Mouse (Mus musculus): ENCODE measurements around the gene Ppp2r5b. TPM values are rescaled to one million over a fixed set of nuclear protein-coding genes. Genes with fewer than 3 reads are reported as not detected.
A peak's percentile ranks its signal among the peaks of the same experiment; 100 is the strongest.

Ppp2r5b gene
- total RNA-seq, 2 experiments from 2014 or later: 32.2 to 34.6 TPM

- no peak for DNase-seq
- intact Hi-C loops (cut with DNase I): no loop called here
These were observed 4.5 kb upstream of the Ppp2r5b start for GRCm38 (mm10) chr19:6240136-6240535.

GRCm38 (mm10) chr19:6238740-6239139, 3.1 kb upstream of the Ppp2r5b start:
- intact Hi-C loops (cut with DNase I): no loop called here
- DNase-seq: no peak

DNA sequence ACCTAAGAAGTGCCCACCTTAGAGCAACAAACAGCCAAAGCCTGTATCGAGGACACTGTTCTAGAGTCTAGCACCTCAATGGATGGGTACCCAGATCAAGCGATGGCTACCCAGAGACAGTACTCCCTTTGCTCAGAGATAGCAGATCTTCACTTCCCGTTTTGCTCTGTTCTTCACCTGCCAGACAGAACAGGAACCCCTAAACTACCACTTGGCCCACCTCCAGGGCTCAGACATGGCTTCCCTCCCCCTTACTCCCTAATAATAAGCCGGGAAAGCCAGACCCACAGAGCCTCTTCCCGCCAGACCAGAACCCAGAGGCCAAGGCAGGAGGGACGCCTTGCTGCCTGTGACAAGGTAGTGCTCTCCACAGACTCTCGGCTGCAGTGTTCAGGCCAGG, 1.2 kb upstream of the Ppp2r5b start:
- intact Hi-C loops (cut with DNase I): no loop called here

DNA sequence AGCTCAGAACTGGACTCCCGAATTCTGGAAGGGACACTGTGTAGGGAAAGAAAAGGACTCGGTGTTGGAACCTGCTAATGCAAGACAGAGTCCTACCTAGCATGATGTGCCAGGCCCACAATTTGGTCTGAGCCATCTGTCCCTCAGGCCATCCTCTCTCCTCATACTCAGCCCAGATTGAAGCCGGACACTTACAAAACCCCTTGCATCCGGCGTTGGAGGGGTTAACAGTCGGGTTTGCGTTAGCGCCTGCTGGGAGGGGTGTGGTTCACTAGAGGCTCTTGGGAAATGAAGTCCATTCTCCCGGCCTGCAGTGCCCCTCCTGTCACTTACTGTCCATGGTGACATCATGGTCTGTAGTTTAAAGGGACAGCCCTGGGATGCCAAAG, 375 bp upstream of the Ppp2r5b start:
- intact Hi-C loops (cut with DNase I): no loop called here
- peak; percentile 79 to 86 for DNase-seq

More for the DNA sequence above, 1.2 kb upstream of the Ppp2r5b start:
- peak in 1 of 2 experiments; percentile 13 for DNase-seq

GRCm38 (mm10) chr19:6234337-6235083, 1.2 kb downstream of the Ppp2r5b start:
- peak in 1 of 2 experiments; percentile 18 for DNase-seq
- intact Hi-C loops (cut with DNase I): loop anchor here (5.0 kb wide), 1 partner anchor 92 kb away; the partner anchor contains the start of genes Arl2 and Batf2

GRCm38 (mm10) chr19:6233647-6234046, 2.0 kb downstream of the Ppp2r5b start:
- intact Hi-C loops (cut with DNase I): loop anchor here (5.0 kb wide), 1 partner anchor 91 kb away; the partner anchor contains the start of genes Arl2 and Batf2
- peak in 1 of 2 experiments; percentile 12 for DNase-seq

GRCm38 (mm10) chr19:6231036-6231435, 4.6 kb downstream of the Ppp2r5b start:
- intact Hi-C loops (cut with DNase I): loop anchor here (5.0 kb wide), 1 partner anchor 89 kb away; the partner anchor contains the start of genes Arl2 and Batf2
- DNase-seq: no peak

DNA sequence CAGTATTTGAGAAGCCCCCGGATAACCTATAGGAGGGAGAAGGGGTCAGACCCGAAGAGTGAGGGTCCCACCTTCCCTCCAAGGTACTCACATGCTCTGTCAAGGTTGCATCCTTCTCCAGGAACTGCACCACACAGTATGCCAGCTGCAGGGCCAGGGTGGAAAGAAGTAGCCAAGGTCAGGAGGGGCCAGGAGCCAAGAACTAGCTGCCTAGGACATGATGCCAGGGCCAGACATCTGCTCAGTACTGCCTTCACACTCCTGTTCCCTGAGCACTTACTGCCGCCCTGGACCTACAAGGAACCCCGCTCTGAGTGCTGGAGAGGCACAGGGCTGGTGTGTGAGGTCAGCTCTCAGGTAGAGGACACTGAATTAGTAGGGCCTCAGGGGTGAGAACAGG, 5.3 kb downstream of the Ppp2r5b start:
- no peak for DNase-seq
- intact Hi-C loops (cut with DNase I): loop anchor here (5.0 kb wide), 1 partner anchor 88 kb away; the partner anchor contains the start of genes Arl2 and Batf2

DNA sequence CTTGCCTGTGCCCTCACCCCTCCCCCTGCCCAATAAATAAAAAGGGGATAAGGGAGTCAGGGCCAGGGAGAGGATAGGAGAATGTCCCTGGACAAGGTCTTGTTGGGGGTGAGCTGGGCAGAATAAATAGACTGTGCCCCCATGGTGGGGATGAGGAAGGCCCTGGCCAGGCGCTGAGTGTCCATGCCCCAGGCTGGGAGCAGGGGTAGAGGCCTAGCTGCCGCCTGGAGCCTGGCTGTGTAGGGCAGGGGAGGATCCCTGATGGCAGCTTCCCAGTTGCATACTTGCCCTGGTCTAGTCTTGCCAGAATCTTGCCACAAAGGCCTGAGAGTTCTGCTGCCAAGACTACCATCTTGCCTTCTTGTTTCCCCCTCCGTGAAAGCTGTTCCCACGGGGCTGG, 7.8 kb downstream of the Ppp2r5b start:
- intact Hi-C loops (cut with DNase I): no loop called here

GRCm38 (mm10) chr19:6226763-6227162, 8.9 kb downstream of the Ppp2r5b start:
- intact Hi-C loops (cut with DNase I): no loop called here
- DNase-seq: no peak

More for the DNA sequence above, 7.8 kb downstream of the Ppp2r5b start:
- DNase-seq: no peak

DNA sequence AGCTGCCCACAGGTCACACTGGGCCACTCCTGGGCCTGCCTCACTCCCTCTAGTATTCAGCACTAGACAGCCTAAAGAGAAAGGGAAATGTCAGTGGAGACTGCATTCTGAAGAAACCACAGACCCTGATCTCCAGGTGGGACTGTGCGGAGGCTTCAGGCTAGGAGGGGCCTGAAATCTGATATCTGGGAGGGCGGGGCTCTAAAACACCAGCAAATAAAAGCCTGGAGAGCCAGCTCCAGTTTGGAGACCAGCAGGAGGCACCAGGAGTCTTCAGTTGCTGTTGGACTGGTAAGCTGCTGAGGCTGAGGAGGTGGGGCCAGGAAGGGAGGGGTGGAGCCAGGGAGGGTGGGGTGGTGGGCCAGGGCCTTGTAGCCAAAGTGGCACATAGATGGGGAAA, 9.5 kb downstream of the Ppp2r5b start, which contains the start of gene Gpha2:
Gpha2 (plus strand) TSS at position 246 of the 400 bp plus-strand sequence.
- intact Hi-C loops (cut with DNase I): no loop called here

DNA sequence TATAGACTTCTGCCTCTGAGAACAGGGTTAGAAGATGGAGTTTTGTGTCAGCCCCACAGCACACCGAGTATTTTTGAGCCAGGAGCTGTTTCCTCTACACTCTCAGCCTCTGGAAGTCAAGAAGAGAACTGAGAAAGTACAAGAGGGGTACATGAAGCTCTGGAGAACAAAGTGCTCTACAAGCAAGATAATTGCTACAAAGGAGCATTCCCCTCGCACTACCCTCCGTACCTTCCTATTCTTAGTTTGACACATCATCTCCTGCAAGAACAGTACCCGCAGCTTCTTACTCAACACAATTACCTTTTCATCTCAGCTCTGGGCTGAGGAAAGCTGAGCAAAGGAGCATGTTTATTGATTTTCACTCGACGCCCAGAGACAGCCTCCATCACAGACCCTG, 17.1 kb downstream of the Ppp2r5b start:
- intact Hi-C loops (cut with DNase I): loop anchor here (5.0 kb wide), 1 partner anchor 51 kb away; no protein-coding TSS in a partner anchor
- no peak for DNase-seq

More for the DNA sequence above, 9.5 kb downstream of the Ppp2r5b start, which contains the start of gene Gpha2:
- DNase-seq: no peak

- no peak for DNase-seq
- intact Hi-C loops (cut with DNase I): loop anchor here (5.0 kb wide), 1 partner anchor 49 kb away; no protein-coding TSS in a partner anchor
These were observed 19.5 kb downstream of the Ppp2r5b start for GRCm38 (mm10) chr19:6216046-6216705.

GRCm38 (mm10) chr19:6206716-6207115, 29.0 kb downstream of the Ppp2r5b start:
- intact Hi-C loops (cut with DNase I): no loop called here
- no peak for DNase-seq

- no peak for DNase-seq
- intact Hi-C loops (cut with DNase I): no loop called here
These were observed 31.4 kb downstream of the Ppp2r5b start for GRCm38 (mm10) chr19:6204265-6204664.

DNA sequence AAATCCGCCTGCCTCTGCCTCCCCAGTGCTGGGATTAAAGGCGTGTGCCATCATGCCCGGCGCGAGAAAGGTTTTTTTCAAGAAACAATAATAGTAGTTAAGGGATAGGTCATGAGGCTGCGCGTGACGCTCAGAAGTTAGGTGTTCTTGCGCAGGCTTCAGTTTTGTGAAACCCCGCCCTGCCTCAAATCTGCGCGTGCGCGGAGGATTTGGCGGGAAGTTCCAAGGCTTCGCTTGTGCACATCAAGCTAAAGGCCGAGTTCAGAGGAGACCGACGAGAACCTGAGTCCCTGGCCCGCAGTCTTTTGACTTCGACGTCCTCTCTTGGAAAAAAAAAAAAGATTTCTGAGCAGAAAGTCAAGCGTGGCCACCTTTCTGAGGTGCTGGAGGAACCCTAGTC, 51.5 kb downstream of the Ppp2r5b start, which contains the start of gene Majin:
Majin (plus strand) TSS at position 258 of the 400 bp plus-strand sequence.
- intact Hi-C loops (cut with DNase I): no loop called here
- DNase-seq: no peak

- intact Hi-C loops (cut with DNase I): no loop called here
- DNase-seq: no peak
These were observed 53.1 kb downstream of the Ppp2r5b start for GRCm38 (mm10) chr19:6182534-6182933.

- DNase-seq: no peak
- intact Hi-C loops (cut with DNase I): no loop called here
These were observed 54.0 kb downstream of the Ppp2r5b start for GRCm38 (mm10) chr19:6181629-6182028.

GRCm38 (mm10) chr19:6178775-6179174, 56.9 kb downstream of the Ppp2r5b start:
- intact Hi-C loops (cut with DNase I): no loop called here
- DNase-seq: no peak
